15 mouse cellular contexts compared by ENCODE assay signal in the genomic region with DNA sequence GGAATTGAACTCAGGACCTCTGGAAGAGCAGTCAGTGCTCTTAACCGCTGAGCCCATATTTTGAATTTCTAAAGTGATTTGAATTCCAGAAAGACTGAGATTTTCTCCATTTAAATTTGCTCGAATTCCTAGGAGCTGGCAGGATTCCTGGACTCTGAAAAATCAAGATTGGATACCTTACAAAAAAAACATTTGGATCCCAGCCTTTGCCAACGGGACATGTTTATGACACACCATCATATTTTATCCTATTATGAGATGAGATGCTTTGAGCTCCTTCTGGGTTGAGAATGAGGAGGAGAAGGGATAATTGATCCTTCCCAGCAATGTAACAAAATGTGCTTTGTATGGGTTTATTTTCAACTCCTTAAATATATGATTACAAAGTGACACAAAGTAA. TPM values are rescaled to one million over a fixed set of nuclear protein-coding genes. Genes with fewer than 3 reads are reported as not detected.
DNase-seq lines count a peak whose midpoint lies in the region; ATAC-seq lines count a peak whose summit lies in the region.
"Had no signal": no experiment of that assay in that cellular context is flagged by ENCODE, and none has a peak within 500 bp of the region (broad histone marks: within the 10 kb centered on the region; RNA-seq: fewer than 3 reads in every experiment).

No protein-coding gene starts in this region.

- peak; percentile 35 for DNase-seq in cerebellum, adult 11 months
- peak; percentile 18 for DNase-seq in layer of hippocampus, adult 11-12 months (ENCODE audit: low spot score)
- no peak for DNase-seq in layer of hippocampus, postnatal 36 days
- peak; percentile 72 for DNase-seq in Muller cell, postnatal 12 days (ENCODE audit: inconsistent ontology term)
- peak; percentile 13 to 63 for DNase-seq in cerebellum, postnatal 14 days
- DNase-seq in spleen, postnatal 10 days (ENCODE audit: low spot score in 2 of 2), result no peak
- no peak for DNase-seq in heart, postnatal 25 days (ENCODE audit: low spot score)
- DNase-seq: adrenal gland, adult 2 months; gastrocnemius, postnatal 14 days; kidney, postnatal 4 days; retina, postnatal 1 day had no signal

- intact Hi-C loops in heart, postnatal 25 days (cut with DNase I), result no loop called here

- no peak for ATAC-seq in cerebellum, adult (ENCODE audit: insufficient number of reproducible peaks, low FRiP score, low TSS enrichment)
- ATAC-seq: intestine, postnatal 0 days; liver, embryonic 12.5 days; lung, postnatal 0 days had no signal

RNA-seq across cellular contexts. Expression of gene Gls, which starts 31.3 kb away (rescaled TPM):
- total RNA-seq in layer of hippocampus, postnatal 36 days (2021), result 100 to 1,000 TPM; 391 to 407 TPM
- 100 to 1,000 TPM in 1 of 2 experiments, 10 to 100 TPM in 1; 80.4 to 106 TPM for total RNA-seq in heart, postnatal 25 days (2021)

Comparison
In these comparisons a context has a peak if more than half of its experiments do, and no peak if none do; other contexts are left out.
1. DNase-seq: peak in cerebellum, adult 11 months (single experiment), layer of hippocampus, adult 11-12 months (single experiment), Muller cell, postnatal 12 days (single experiment) and cerebellum, postnatal 14 days (2 of 2); none in layer of hippocampus, postnatal 36 days (0 of 2), spleen, postnatal 10 days (0 of 2) and heart, postnatal 25 days (single experiment).